Mouse (Mus musculus): Measurements from ENCODE around the gene Catsperg1. TPM values are rescaled to one million over a fixed set of nuclear protein-coding genes. Genes with fewer than 3 reads are reported as not detected.

Gene Catsperg1
- polyA plus RNA-seq (2015; fragmentation: Nextera tagmentation; extraction: Ambion mirVana), result 0.21 and 0.22 TPM in 2 replicates

- Histone ChIP-seq H3K27ac (ENCODE audit: low read depth, low read length) (no peak within 1 kb of the TSS), H3K4me2 (replicated peaks; ENCODE audit: low read depth) (no peak within 1 kb of the TSS), H3K9ac (ENCODE audit: low read depth, low read length) (no peak within 1 kb of the TSS), H3K4me3 (ENCODE audit: low read depth, low read length) (no peak within 1 kb of the TSS), H3K36me3 (ENCODE audit: control insufficient read depth, insufficient read depth) (no peaks in the 10 kb centered on the region), H3K27me3 (replicated peaks; ENCODE audit: control insufficient read depth, insufficient read depth, low read length) (no peaks in the 10 kb centered on the region), H3K4me1 (replicated peaks; ENCODE audit: control insufficient read depth, insufficient read depth, low read length) (no peaks in the 10 kb centered on the region), H3K9me3 (ENCODE audit: control insufficient read depth) (peaks cover 8% of the 10 kb centered on the region; the same call in 1 of the 2 replicates)
- WGBS, result 9% methylated on average over 20 of the region's 20 CpGs
- no peak for ATAC-seq
- TF ChIP-seq CTCF (IDR thresholded peaks at IDR 0.05; ENCODE audit: low read depth), result no peak
These were observed at the start of gene Catsperg1 for GRCm38 (mm10) chr7:29213675-29214082. Gene Catsperg1 (minus strand): TSS chr7:29214035.

- Histone ChIP-seq H3K4me1 (replicated peaks; ENCODE audit: control insufficient read depth, insufficient read depth, low read length) (peaks cover 6% of the 10 kb centered on the region; the same call in 1 of the 2 replicates), H3K4me3 (ENCODE audit: low read depth, low read length) (no peak overlapping the region), H3K4me2 (replicated peaks; ENCODE audit: low read depth) (no peak overlapping the region), H3K9me3 (ENCODE audit: control insufficient read depth) (no peaks in the 10 kb centered on the region), H3K9ac (ENCODE audit: low read depth, low read length) (no peak overlapping the region), H3K27ac (ENCODE audit: low read depth, low read length) (no peak overlapping the region), H3K27me3 (replicated peaks; ENCODE audit: control insufficient read depth, insufficient read depth, low read length) (no peaks in the 10 kb centered on the region), H3K36me3 (ENCODE audit: control insufficient read depth, insufficient read depth) (peaks cover 20% of the 10 kb centered on the region; the same call in 1 of the 2 replicates)
- ATAC-seq, result no peak
- no peak for TF ChIP-seq CTCF (IDR thresholded peaks at IDR 0.05; ENCODE audit: low read depth)
- 70% methylated on average over 6 of the region's 6 CpGs for WGBS
These were observed 48.3 kb upstream of the Catsperg1 start for GRCm38 (mm10) chr7:29262151-29262550.

- Histone ChIP-seq H3K9me3 (ENCODE audit: control insufficient read depth) (no peaks in the 10 kb centered on the region), H3K36me3 (ENCODE audit: control insufficient read depth, insufficient read depth) (peaks cover 35% of the 10 kb centered on the region; the same call in 1 of the 2 replicates), H3K27ac (ENCODE audit: low read depth, low read length) (no peak overlapping the region), H3K4me3 (ENCODE audit: low read depth, low read length) (no peak overlapping the region), H3K9ac (ENCODE audit: low read depth, low read length) (no peak overlapping the region), H3K4me1 (replicated peaks; ENCODE audit: control insufficient read depth, insufficient read depth, low read length) (peaks cover 15% of the 10 kb centered on the region; the same call in 1 of the 2 replicates), H3K27me3 (replicated peaks; ENCODE audit: control insufficient read depth, insufficient read depth, low read length) (no peaks in the 10 kb centered on the region), H3K4me2 (replicated peaks; ENCODE audit: low read depth) (no peak overlapping the region)
- WGBS, result 78% methylated on average over 10 of the region's 10 CpGs
- no peak for TF ChIP-seq CTCF (IDR thresholded peaks at IDR 0.05; ENCODE audit: low read depth)
- no peak for ATAC-seq
These were observed 46.2 kb upstream of the Catsperg1 start for GRCm38 (mm10) chr7:29259781-29260730.

- peaks cover 25% of the 10 kb centered on the region; the same call in 1 of the 2 replicates for H3K4me1 ChIP-seq (replicated peaks; ENCODE audit: control insufficient read depth, insufficient read depth, low read length)
- 73% methylated on average over 1 of the region's 1 CpGs for WGBS
- TF ChIP-seq CTCF (IDR thresholded peaks at IDR 0.05; ENCODE audit: low read depth), result no peak
- no peak overlapping the region for H3K4me2 ChIP-seq (replicated peaks; ENCODE audit: low read depth)
- no peak overlapping the region for H3K4me3 ChIP-seq (ENCODE audit: low read depth, low read length)
- H3K36me3 ChIP-seq (ENCODE audit: control insufficient read depth, insufficient read depth), result peaks cover 38% of the 10 kb centered on the region; the same call in 1 of the 2 replicates
- ATAC-seq, result no peak
- no peaks in the 10 kb centered on the region for H3K27me3 ChIP-seq (replicated peaks; ENCODE audit: control insufficient read depth, insufficient read depth, low read length)
- H3K9ac ChIP-seq (ENCODE audit: low read depth, low read length), result 0 out of 2 replicates have a peak overlapping the region, but pooled peaks have one; percentile 3
- no peaks in the 10 kb centered on the region for H3K9me3 ChIP-seq (ENCODE audit: control insufficient read depth)
- no peak overlapping the region; the same call in 1 of the 2 replicates for H3K27ac ChIP-seq (ENCODE audit: low read depth, low read length)
These were observed 43.5 kb upstream of the Catsperg1 start for GRCm38 (mm10) chr7:29257368-29257767.

GRCm38 (mm10) chr7:29255875-29256274 lies 42.0 kb upstream of the Catsperg1 start:
- Histone ChIP-seq H3K4me3 (ENCODE audit: low read depth, low read length) (no peak overlapping the region), H3K27ac (ENCODE audit: low read depth, low read length) (peak overlapping the region; percentile 95; the same call in 1 of the 2 replicates), H3K9me3 (ENCODE audit: control insufficient read depth) (no peaks in the 10 kb centered on the region), H3K4me1 (replicated peaks; ENCODE audit: control insufficient read depth, insufficient read depth, low read length) (peaks cover 33% of the 10 kb centered on the region; the same call in 1 of the 2 replicates), H3K4me2 (replicated peaks; ENCODE audit: low read depth) (no peak overlapping the region), H3K27me3 (replicated peaks; ENCODE audit: control insufficient read depth, insufficient read depth, low read length) (no peaks in the 10 kb centered on the region), H3K9ac (ENCODE audit: low read depth, low read length) (no peak overlapping the region), H3K36me3 (ENCODE audit: control insufficient read depth, insufficient read depth) (peaks cover 38% of the 10 kb centered on the region; the same call in 1 of the 2 replicates)
- no peak for TF ChIP-seq CTCF (IDR thresholded peaks at IDR 0.05; ENCODE audit: low read depth)
- ATAC-seq, result no peak
- WGBS, result 78% methylated on average over 4 of the region's 4 CpGs

GRCm38 (mm10) chr7:29253842-29254241 lies 40.0 kb upstream of the Catsperg1 start:
- 13% methylated on average over 5 of the region's 5 CpGs for WGBS
- Histone ChIP-seq H3K4me1 (replicated peaks; ENCODE audit: control insufficient read depth, insufficient read depth, low read length) (peaks cover 39% of the 10 kb centered on the region; the same call in 1 of the 2 replicates), H3K27ac (ENCODE audit: low read depth, low read length) (peak overlapping the region; percentile 95), H3K9me3 (ENCODE audit: control insufficient read depth) (no peaks in the 10 kb centered on the region), H3K4me2 (replicated peaks; ENCODE audit: low read depth) (peak overlapping the region; percentile 27), H3K4me3 (ENCODE audit: low read depth, low read length) (no peak overlapping the region), H3K9ac (ENCODE audit: low read depth, low read length) (peak overlapping the region; percentile 34; the same call in 1 of the 2 replicates), H3K27me3 (replicated peaks; ENCODE audit: control insufficient read depth, insufficient read depth, low read length) (no peaks in the 10 kb centered on the region), H3K36me3 (ENCODE audit: control insufficient read depth, insufficient read depth) (peaks cover 32% of the 10 kb centered on the region; the same call in 1 of the 2 replicates)
- peak; percentile 81 for ATAC-seq
- TF ChIP-seq CTCF (IDR thresholded peaks at IDR 0.05; ENCODE audit: low read depth), result no peak

All from intestine, postnatal 0 days (tissue).